Mouse (Mus musculus) embryonic stem cell, embryonic (primary cell): ENCODE data around the gene Dusp2.

Experiments
- CTCF ChIA-PET, 4 experiments: fragments of 300-600 bp in 2 of 4; fragments of 350-600 bp in 2 of 4; sonication (Branson Sonifier 250); formaldehyde crosslinking; loops; one replicate each; lab custom pipeline; 2022; ENCODE audit warnings: inconsistent platforms in 2 of 4; lab: Charles Lee
- POLR2A ChIA-PET, 4 experiments: fragments of 300-600 bp in 2 of 4; fragments of 350-600 bp in 2 of 4; sonication (Branson Sonifier 250); formaldehyde crosslinking; loops; one replicate each; lab custom pipeline; 2022; ENCODE audit warnings: antibody characterized with exemption in 4 of 4, inconsistent platforms in 1 of 4; lab: Charles Lee

Dusp2 gene

DNA sequence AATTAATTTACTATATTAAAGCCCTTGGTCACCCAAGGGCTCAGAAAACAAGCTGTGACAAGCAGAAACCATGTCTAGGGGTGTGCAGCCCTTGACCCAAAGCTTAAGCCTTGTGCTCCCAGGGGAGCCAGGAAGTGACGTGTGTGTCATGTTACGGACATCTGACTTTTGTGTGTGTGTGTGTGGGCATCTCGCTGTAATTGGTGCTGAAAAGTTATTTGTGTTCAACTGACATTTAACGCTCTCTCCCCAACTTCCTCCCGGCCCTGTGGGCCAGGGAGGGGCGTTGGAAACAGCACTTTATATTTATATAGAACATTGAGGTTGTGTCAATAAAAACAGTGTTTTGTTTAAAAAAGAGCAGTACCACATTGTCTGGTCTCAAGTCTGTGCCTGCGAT is 2.1 kb downstream of the Dusp2 start:
- POLR2A ChIA-PET, result interaction anchor here in 3 of 4 experiments (0.9 to 1.2 kb wide), 5 partner anchors 8 to 155 kb away, joined by 3 to 4 read pairs (median 3); partner anchors contain the start of gene Adra2b (in 2 of the 3)
- CTCF ChIA-PET, result interaction anchor here in 2 of 4 experiments (0.6 to 2.5 kb wide), 6 partner anchors 9 to 169 kb away, joined by 3 to 8 read pairs (median 4); partner anchors contain the start of gene Adra2b (in 2 of the 2)

DNA sequence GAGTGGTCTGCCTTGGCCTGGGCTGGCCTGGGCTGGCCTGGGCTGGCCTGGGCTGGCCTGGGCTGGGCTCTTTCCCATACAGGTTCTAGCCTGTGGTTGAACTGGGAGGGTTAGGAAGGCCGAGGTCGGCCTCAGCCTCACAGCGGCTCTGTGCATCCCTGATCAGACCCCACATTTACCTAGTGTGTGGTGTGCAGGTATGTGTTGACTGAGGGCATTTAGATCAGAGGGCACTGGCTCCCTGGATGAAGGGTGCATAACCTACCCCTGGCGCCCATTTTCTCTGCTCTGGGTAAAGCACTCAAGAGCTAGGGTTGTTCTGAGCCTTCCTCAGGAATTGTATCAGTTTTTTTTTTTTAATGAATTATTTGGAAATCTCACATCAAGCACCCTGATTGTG is 2.5 kb downstream of the Dusp2 start, which contains the start of gene Astl:
Astl (plus strand) TSS at position 224 of the 400 bp plus-strand sequence.
- ChIA-PET CTCF (interaction anchor here in 1 of 4 experiments (0.6 to 1.4 kb wide), 2 partner anchors 24 to 169 kb away, joined by 3 read pairs; partner anchors contain the start of gene Adra2b), POLR2A (interaction anchor here in 1 of 4 experiments (1.1 to 1.2 kb wide), 2 partner anchors 80 to 155 kb away, joined by 3 to 4 read pairs; no protein-coding TSS in a partner anchor)

- POLR2A ChIA-PET, result interaction anchor here in 2 of 4 experiments (0.5 to 1.1 kb wide), 3 partner anchors 65 to 199 kb away, joined by 3 to 4 read pairs (median 4); no protein-coding TSS in a partner anchor
- CTCF ChIA-PET, result no interaction called here
These were observed 2.9 kb downstream of the Dusp2 start for GRCm38 (mm10) chr2:127338833-127339232.

GRCm38 (mm10) chr2:127339262-127339661 is 3.3 kb downstream of the Dusp2 start:
- ChIA-PET POLR2A (interaction anchor here in 2 of 4 experiments (0.5 to 1.1 kb wide), 3 partner anchors 65 to 199 kb away, joined by 3 to 4 read pairs (median 4); no protein-coding TSS in a partner anchor), CTCF (no interaction called here)

GRCm38 (mm10) chr2:127341159-127341558 is 5.2 kb downstream of the Dusp2 start:
- POLR2A ChIA-PET, result interaction anchor here in 1 of 4 experiments (0.7 kb wide), 1 partner anchor 281 kb away, joined by 3 read pairs; no protein-coding TSS in a partner anchor
- CTCF ChIA-PET, result interaction anchor here (0.5 to 1.8 kb wide), 31 partner anchors 10 to 343 kb away, joined by 3 to 11 read pairs (median 4); partner anchors contain the start of genes Adra2b (in 1 of the 4), Blvra (in 1 of the 4), Ciao1 (in 1 of the 4) and Tmem127 (in 1 of the 4)

DNA sequence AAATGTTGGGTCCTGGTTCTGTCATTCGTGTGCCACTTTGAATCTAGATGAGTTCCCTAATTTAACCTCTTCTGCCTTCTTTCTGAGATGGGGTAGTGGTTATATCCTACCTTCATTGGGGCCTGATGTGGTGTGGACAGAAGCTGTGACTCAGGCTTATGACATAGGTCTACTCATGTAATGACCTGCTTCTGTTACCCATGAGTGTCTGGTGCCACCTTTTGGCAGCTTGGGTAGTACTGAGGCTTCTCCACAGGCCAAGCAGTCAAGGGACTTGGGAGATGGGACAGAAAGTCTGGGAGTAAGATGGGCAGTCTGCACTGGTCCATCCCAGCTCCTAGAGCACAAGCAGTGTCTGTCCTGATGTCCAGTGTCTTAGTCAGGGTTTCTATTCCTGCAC is 10.4 kb downstream of the Dusp2 start:
- CTCF ChIA-PET, result interaction anchor here in 2 of 4 experiments (1.0 to 1.4 kb wide), 3 partner anchors 9 to 10 kb away, joined by 3 read pairs; partner anchors contain the start of gene Dusp2 (in 1 of the 2)
- POLR2A ChIA-PET, result interaction anchor here in 1 of 4 experiments (1.4 kb wide), 1 partner anchor 9 kb away, joined by 3 read pairs; no protein-coding TSS in a partner anchor

- POLR2A ChIA-PET, result no interaction called here
- CTCF ChIA-PET, result interaction anchor here in 2 of 4 experiments (1.0 to 1.4 kb wide), 2 partner anchors 10 to 11 kb away, joined by 3 read pairs; partner anchors contain the start of gene Dusp2 (in 1 of the 2)
These were observed 11.4 kb downstream of the Dusp2 start for GRCm38 (mm10) chr2:127347147-127347985.

DNA sequence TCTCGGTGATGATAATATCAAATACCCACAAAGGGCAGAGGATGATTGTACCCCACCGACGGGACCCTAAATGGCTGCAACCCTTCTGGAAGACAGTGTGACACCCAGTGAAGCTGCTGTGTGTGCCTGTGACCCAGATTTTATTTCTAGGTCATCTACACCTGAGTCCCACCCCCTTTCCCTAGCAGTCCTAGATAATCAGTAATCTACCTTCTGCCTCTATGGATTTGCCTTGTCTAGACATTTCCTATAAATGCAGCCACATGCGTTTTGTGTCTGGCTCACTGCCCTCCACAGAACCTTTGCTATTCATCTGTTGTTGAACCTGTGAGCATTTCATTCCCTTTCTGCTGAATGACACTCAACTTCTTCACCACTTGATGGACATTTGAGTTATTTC is 17.9 kb downstream of the Dusp2 start:
- ChIA-PET POLR2A (no interaction called here), CTCF (no interaction called here)

GRCm38 (mm10) chr2:127362459-127363281 is 26.7 kb downstream of the Dusp2 start, which contains the start of gene Adra2b:
Gene Adra2b (plus strand): TSS chr2:127363208.
- ChIA-PET POLR2A (interaction anchor here in 3 of 4 experiments (0.6 to 2.9 kb wide), 40 partner anchors 8 to 628 kb away, joined by 3 to 19 read pairs (median 4); partner anchors contain the start of genes Fahd2a (in 3 of the 3), Gpat2 (in 3 of the 3), Dusp2 (in 2 of the 3) and Mrps5 (in 1 of the 3)), CTCF (interaction anchor here (0.6 to 3.4 kb wide), 51 partner anchors 10 to 892 kb away, joined by 3 to 20 read pairs (median 4); partner anchors contain the start of genes Gpat2 (in 2 of the 4), Dusp2 (in 1 of the 4) and Fahd2a (in 1 of the 4))

DNA sequence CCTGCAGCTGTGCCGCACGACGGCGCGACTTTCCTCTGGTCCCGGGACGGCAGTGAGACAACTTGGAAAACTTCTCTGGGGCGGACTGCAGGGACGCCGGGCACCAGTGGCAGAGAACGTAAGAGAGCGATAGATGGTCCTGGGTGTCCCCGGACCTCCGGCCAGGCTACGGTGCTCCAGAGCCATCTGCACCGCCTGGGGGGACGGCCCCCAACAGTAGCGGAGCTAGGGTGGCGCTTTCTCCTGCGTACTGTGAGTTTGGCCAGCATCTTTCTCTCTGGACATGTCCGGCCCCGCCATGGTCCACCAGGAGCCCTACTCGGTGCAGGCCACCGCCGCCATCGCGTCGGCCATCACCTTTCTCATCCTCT is 27.3 kb downstream of the Dusp2 start:
- ChIA-PET POLR2A (interaction anchor here in 3 of 4 experiments (0.7 to 2.9 kb wide), 34 partner anchors 8 to 321 kb away, joined by 3 to 19 read pairs (median 4); partner anchors contain the start of genes Dusp2 (in 2 of the 3), Fahd2a (in 2 of the 3), Gpat2 (in 2 of the 3) and Mrps5 (in 1 of the 3)), CTCF (interaction anchor here (0.6 to 3.4 kb wide), 40 partner anchors 11 to 891 kb away, joined by 3 to 20 read pairs (median 4); partner anchors contain the start of genes Gpat2 (in 2 of the 4), Dusp2 (in 1 of the 4) and Fahd2a (in 1 of the 4))

GRCm38 (mm10) chr2:127363696-127364095 is 27.7 kb downstream of the Dusp2 start:
- CTCF ChIA-PET, result interaction anchor here in 3 of 4 experiments (1.1 to 3.4 kb wide), 10 partner anchors 12 to 137 kb away, joined by 3 to 20 read pairs (median 7); partner anchors contain the start of genes Gpat2 (in 2 of the 3) and Fahd2a (in 1 of the 3)
- POLR2A ChIA-PET, result interaction anchor here in 3 of 4 experiments (0.6 to 2.9 kb wide), 12 partner anchors 7 to 118 kb away, joined by 3 to 19 read pairs (median 6); partner anchors contain the start of genes Dusp2 (in 2 of the 3), Fahd2a (in 1 of the 3), Gpat2 (in 1 of the 3) and Stard7 (in 1 of the 3)

- ChIA-PET CTCF (interaction anchor here in 2 of 4 experiments (2.1 to 3.4 kb wide), 3 partner anchors 11 to 70 kb away, joined by 5 to 20 read pairs (median 12); partner anchors contain the start of gene Gpat2 (in 1 of the 2)), POLR2A (interaction anchor here in 3 of 4 experiments (0.6 to 2.9 kb wide), 6 partner anchors 10 to 409 kb away, joined by 4 to 19 read pairs (median 8); partner anchors contain the start of gene Fahd2a (in 1 of the 3))
These were observed 28.5 kb downstream of the Dusp2 start for GRCm38 (mm10) chr2:127364452-127364851.

DNA sequence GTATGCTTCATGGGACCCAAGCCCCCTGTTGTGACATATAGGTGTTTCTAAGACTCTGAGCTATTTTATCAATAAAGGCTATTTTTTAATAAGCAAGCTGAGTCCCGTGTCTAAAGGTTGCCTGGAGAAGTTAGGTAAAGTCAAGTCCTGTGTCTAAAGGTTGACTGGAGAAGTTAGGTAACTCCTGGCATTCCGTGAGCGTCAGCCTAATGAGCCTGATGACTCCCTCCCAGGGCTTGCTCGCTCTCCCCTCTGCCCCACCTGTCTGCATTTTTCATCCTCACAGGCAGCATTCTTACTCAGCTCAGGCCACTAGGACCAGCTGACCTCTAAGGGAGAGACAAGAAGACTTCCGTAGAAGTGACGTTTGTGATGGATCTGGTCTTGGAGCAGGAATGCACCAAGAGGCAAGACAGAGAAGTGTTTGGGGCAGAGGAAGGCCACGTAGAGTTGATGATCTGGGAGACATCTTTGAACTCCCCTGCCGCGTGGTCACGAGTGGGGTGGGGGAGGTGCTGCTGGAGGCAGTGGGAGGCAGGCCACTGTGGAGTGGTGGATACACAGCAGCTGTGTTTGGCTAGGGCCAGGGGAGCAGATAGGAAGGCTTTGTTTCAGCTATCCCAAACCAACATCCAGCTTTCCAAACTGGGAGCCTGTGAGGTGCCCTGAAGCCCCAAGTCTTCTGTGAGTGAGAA is 31.3 kb downstream of the Dusp2 start:
- POLR2A ChIA-PET, result interaction anchor here in 2 of 4 experiments (0.6 to 2.6 kb wide), 5 partner anchors 8 to 77 kb away, joined by 3 to 5 read pairs (median 3); partner anchors contain the start of genes Dusp2 (in 1 of the 2) and Fahd2a (in 1 of the 2)

GRCm38 (mm10) chr2:127369703-127370376 is 33.9 kb downstream of the Dusp2 start:
- ChIA-PET POLR2A (interaction anchor here in 3 of 4 experiments (0.6 to 3.3 kb wide), 6 partner anchors 7 to 475 kb away, joined by 3 to 15 read pairs (median 4); partner anchors contain the start of gene Adra2b (in 2 of the 3)), CTCF (interaction anchor here in 2 of 4 experiments (0.6 kb wide), 2 partner anchors 98 to 131 kb away, joined by 3 read pairs; no protein-coding TSS in a partner anchor)

More for the DNA sequence above, 31.3 kb downstream of the Dusp2 start:
- CTCF ChIA-PET, result no interaction called here
